Mouse (Mus musculus) adrenal gland, postnatal 25 days (tissue): ENCODE data around the gene Atp5k. TPM values are rescaled to one million over a fixed set of nuclear protein-coding genes. Genes with fewer than 3 reads are reported as not detected.

Source experiments
- DNase-seq: peaks from one replicate; pipeline ENCODE4 v3.0.0; 2021; ENCODE audit warnings: mixed read lengths
- long read RNA-seq: library from polyadenylated mRNA; stranded (forward); transcript quantifications from one replicate; pipeline ENCODE4 v2.0.0, GENCODE M21; 2021
- total RNA-seq: library from RNA; stranded (reverse); gene quantifications from 2 replicates; pipeline ENCODE4 v1.2.3, GENCODE M21; 2021

Atp5k gene
- total RNA-seq: 347 and 535 TPM in 2 replicates
- long read RNA-seq, transcript Atp5k-201 (4 exons, 371 nt): major isoform, 362 of 443 reads
- long read RNA-seq, partial matches to known transcripts: 77 of 443 reads
- long read RNA-seq, other reads (novel, unspliced or antisense): 0 of 443 reads

GRCm38 (mm10) chr5:108433804-108434587 is at the start of gene Atp5k:
Gene Atp5k (minus strand): TSS chr5:108434448.
- DNase-seq: peak; percentile 94

- DNase-seq: no peak
These were observed 48.8 kb upstream of the Atp5k start for GRCm38 (mm10) chr5:108483006-108483405.

GRCm38 (mm10) chr5:108475977-108476376 is 41.7 kb upstream of the Atp5k start:
- no peak for DNase-seq

DNA sequence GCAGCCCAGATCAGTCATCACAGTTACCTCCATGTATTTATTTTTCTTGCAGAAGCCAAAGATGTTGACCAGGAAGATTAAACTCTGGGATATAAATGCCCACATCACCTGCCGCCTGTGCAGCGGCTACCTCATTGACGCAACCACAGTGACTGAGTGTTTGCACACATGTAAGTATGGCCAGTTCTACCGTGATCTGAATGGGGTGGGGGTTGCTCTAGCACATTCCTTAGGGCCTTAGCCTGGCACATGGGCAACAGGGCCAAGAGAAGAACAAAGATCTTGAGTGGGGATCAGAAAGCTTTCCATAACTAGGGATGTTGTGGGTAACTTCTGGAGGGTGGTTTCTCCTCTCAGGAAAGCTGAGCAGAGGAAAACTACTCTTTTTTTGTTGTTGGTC is 39.5 kb upstream of the Atp5k start:
- no peak for DNase-seq

GRCm38 (mm10) chr5:108469617-108470016 is 35.4 kb upstream of the Atp5k start:
- no peak for DNase-seq

GRCm38 (mm10) chr5:108466647-108467046 is 32.4 kb upstream of the Atp5k start:
- no peak for DNase-seq

GRCm38 (mm10) chr5:108465131-108465891 is 31.1 kb upstream of the Atp5k start:
- no peak for DNase-seq

DNA sequence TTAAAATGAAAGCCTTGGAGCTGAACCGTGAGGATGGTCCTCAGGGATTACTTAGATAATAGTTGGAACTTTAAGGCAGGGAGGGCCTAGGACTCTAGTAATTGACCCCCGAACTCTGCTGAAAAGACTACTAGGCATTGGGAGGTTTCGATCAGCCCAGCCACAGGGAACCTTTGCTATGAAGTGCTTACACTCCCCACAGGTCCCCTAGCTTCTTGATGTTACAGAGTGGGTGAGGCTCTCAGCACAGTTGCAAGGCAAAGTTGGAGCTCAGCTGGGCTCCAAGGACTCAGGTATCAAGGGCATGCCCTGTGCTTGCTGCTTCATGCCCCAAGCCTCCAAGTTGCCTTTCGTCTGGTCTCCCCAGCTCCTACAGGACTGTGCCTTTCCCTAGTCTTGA is 28.2 kb upstream of the Atp5k start:
- no peak for DNase-seq

DNA sequence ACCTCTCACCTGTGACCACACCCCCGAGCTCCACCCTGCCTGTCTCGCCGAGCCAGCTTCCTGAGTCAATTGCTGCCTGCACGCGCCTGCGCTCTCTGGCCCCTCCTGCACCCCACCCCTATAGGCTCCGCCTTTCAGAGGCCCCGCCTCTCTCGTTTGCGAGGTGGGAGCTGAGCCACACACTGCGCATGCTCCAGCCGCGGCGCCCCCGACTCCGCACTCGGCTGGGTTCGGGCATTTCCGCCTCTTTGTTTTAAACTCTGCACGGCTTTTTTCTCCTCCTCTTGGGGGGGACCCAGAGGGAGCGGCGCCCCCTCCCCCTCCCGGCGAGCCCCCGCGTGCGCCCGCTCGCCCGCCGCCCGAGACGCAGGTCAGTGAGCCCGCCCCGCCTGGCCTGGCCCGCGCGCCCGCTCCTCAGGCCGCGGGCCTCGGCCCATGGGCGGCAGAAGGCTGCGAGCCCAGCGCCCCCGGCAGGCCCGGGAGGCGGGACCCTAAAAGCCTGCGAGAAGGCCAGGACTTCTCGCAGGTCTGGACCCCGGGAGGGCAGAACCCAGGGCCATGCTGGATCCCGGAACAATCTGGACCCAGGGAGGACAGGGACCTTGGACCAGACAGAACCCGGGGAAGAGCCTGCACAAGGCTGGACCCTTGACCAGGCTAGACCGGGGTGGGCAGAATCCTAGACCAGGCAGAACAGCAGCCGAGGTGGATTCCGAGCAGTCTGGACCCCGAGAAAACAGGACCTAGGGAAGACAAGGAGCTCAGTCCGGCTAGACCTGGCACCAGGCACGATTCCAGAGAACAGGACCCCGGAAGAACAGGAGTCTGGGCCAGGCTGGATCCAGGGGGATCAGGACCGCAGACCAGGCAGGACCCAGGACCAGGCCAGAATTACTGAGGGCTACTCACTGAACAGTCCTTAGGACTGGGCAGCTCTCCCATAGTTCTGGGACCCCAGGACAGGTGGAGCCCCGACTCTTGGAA is 27.1 kb upstream of the Atp5k start, which contains the start of gene Pcgf3:
Pcgf3 (plus strand) TSS at position 151 of the 984 bp plus-strand sequence.
- DNase-seq: peak; percentile 98

GRCm38 (mm10) chr5:108460461-108460860 is 26.2 kb upstream of the Atp5k start:
- no peak for DNase-seq

DNA sequence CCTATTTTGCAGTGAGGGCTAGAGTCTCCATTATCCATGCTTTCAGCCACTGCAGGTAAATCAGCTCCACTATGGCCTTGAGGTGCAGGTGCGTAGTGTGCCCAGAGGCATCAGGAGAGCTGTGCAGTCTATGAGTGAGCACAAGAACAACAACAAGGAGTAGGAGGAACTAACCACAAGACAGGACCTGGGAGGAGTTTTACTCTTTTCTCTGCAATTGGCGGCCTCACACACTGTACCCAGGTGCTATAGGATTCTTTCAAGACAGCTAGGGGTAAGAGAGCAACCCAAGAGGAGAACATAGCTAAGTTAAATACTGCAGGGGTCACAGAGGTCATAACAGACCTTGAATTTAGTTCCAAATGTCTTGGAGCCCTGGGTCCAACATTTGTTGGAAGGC is 24.5 kb upstream of the Atp5k start:
- no peak for DNase-seq

- DNase-seq: no peak
These were observed 19.8 kb upstream of the Atp5k start for GRCm38 (mm10) chr5:108454094-108454493.

DNA sequence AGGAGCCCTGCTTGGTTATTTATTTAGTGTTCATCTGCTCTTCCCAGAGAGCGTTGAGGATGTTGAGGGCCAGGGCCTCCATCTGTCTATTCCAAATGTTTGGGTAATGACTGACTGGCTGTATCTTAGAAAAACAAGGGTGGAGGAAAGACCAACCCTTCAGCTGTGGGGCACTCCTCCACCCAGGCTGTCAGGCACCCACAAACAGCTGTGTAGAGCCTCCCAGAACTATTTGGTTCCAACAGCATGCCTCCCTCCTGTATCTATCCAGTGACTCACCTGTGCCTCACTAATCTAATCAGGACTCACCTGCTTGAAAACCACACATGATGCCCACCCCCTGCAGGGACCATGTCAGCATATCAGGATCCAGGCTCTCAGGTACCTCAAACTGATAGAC is 18.2 kb upstream of the Atp5k start:
- DNase-seq: no peak

DNA sequence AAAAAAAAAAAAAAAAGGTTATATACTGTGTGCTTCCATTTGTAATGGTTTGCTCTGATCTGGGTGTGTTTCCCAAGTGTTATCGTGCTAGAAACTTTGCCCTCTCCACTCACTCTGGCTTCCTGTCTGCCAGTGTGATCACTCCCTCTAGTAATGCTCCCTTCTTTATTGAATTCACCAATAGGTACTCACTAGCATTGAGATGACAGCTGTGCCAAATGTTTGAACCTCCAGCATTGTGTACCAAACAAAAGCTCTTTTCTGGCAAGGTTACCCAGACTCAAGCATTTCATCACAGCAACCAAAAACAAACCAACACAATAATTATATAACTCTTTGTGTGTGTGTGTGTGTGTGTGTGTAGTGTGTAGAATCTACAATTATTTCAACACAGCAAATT is 17.4 kb upstream of the Atp5k start:
- DNase-seq: no peak

GRCm38 (mm10) chr5:108450837-108451540 is 16.7 kb upstream of the Atp5k start:
- no peak for DNase-seq

DNA sequence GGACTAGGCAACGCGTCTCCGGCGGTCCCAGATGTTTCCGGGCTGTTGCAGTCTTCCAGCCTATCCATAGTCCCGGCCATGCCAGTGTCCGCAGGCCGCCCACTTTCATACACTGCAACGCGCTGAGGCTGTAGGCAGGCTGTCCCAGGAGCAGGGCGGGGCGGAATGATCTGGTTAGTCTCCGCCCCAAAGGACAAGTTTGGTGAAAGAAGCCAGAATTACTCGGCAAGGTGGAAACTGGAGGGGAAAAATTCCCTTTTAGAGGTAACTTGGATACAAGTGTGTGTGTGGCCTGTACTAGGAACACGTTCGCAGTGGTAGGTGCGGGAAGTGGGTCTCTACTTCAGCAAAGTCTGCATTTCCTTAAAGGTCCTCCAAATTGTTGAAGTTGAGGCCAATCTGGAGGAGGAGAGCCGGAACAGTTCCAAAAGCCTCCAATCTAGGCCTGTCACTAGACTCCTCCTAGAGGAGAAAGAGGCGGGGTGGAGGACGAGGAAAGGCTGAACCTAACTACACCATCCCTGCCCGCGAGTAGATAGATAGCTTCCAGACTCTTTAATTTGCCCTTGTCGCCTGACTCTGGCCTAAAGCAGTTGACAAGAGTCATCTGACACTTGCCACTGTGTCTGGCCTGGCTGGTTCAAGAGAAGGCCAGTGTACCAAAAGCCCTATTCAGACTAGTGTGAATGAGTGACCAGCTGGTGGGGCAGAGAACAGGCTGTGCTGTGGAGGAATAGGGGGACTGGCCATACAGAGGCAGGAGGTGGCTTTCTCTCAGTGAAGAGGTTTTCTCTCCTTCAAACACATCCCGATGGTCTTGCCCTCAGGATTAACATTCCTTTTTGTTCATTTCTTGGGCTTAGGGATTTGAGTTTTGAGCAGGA is 14.8 kb upstream of the Atp5k start, which contains the start of gene Mfsd7a:
Mfsd7a (minus strand) TSS at position 107 of the 884 bp plus-strand sequence.
- peak; percentile 81 for DNase-seq

DNA sequence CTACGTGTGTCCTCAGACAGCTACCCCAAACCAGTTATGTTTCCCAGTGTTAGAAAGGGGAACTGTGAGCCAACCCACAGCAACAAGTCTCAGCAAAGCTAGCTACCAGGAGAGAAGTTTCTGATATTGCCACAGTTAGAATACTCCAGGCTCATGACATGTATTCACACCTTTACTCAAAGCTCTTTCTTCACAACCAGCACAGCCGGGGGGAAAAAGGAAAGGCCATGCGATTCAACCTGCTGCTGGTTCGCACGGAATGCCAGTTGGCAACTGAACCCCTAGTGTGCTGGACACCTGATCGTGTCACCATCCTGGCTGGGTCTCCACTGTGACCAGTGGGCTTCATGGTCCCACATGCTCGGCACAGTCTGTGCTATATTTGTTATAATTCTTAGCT is 13.6 kb upstream of the Atp5k start:
- no peak for DNase-seq

GRCm38 (mm10) chr5:108446973-108447372 is 12.7 kb upstream of the Atp5k start:
- no peak for DNase-seq

- DNase-seq: no peak
These were observed 1.9 kb upstream of the Atp5k start for GRCm38 (mm10) chr5:108436101-108436500.

DNA sequence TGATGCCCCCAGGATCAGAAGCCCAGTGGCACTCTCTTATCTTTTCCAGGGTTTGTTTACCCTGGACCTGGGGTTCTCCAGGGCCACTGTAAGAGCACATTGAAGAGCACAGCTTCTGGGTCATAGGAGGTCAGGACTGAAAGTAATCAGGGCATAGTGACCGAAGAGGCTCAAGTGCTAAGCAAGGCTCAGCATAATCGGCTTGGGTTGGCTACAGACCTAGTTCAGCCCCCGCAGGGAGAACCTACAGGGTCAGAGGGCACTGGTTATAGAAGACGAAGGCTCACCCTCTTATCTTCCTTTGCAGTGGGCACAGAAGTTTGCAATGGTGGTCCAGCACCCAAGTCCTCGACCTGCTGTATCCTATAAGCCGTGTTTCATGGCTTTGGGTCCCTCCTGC is 3.1 kb downstream of the Atp5k start:
- DNase-seq: no peak
